Mouse (Mus musculus): ENCODE measurements around the gene Samd4.

Gene Samd4

GRCm38 (mm10) chr14:46882431-46883067, at the start of gene Samd4:
TSS of gene Samd4 (plus strand) at chr14:46882854.
- peak; percentile 90 for DNase-seq

DNA sequence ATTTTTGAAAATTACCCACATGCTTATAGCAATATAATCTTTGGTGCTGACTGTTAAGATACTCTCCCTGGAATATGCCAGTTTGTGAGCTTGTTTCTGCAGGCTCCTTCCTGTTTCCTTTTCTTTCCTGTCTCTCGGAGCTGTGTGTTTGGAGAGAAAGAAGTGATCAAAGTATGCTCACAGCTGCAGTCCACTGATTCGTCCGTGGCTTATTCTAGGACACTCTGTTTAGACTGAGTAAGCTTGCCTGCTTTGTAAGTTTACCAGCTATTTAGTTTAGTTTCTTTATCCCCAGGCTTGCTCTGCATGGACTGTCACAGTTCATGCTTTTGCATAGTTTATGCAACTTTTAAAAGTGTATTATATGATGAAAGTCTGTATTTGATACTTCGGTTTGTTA, 43.3 kb upstream of the Samd4 start:
- no peak for DNase-seq

- no peak for DNase-seq
Measured at GRCm38 (mm10) chr14:46845706-46846105, 36.9 kb upstream of the Samd4 start.

GRCm38 (mm10) chr14:46848063-46848590, 34.5 kb upstream of the Samd4 start:
- DNase-seq: no peak

GRCm38 (mm10) chr14:46848736-46849135, 33.9 kb upstream of the Samd4 start:
- DNase-seq: no peak

GRCm38 (mm10) chr14:46849769-46850168, 32.9 kb upstream of the Samd4 start:
- DNase-seq: no peak

DNA sequence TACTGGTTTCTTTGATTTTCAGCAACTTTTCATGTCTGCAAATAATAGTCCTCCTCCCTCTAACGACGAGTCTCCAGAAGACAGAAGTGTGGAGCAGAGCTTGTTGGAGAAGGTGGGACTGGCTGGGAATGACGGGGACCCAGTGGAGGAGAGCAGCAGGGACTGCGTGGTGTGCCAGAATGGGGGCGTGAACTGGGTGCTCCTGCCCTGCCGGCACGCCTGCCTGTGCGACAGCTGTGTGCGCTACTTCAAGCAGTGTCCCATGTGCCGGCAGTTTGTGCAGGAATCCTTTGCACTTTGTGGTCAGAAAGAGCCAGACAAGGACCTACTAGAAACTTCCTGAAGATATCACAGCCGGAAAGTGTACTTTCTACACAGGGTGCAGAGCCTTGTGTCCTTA, 29.0 kb upstream of the Samd4 start:
- no peak for DNase-seq

DNA sequence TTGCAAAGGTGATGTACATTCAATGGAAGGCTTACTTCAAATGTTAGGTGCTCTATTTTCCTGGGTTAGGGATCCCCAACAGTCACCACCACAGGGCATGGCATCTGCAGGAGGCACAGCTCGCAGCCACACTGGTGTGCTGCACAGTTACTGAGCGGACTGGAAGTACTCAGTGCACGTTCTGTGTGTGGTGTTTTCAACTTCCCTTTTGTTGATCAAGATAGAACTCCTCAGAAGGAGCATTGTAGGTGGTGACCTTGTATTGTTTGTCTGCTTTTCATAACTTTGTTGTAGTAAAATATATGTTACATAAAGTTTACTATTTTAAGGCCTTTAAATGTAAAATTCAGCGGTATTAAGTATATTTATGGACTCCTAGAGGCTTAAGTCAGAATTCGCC, 19.7 kb upstream of the Samd4 start:
- DNase-seq: no peak

DNA sequence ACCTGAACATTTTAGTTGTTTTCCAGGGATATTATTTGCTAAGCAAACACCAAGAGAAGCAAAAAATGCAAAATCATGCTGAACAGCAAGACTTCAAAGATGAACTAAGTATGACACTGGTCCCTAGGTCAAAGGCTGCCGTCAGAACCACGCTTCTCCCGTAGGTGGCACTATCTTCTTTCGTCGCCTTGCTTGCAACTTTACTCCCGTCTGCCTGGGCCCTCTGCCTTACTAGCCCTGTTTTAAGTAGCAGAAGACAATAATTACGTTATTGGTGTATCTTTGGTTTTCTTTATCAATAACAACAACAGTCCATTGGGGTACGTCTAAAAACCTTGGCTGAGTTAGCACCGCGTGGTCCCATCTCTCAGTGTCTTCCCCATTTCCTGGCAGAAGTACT, 1.7 kb upstream of the Samd4 start:
- DNase-seq: peak; percentile 82

GRCm38 (mm10) chr14:46881581-46882430, 848 bp upstream of the Samd4 start:
- DNase-seq: peak; percentile 64

- peak; percentile 82 for DNase-seq
Measured at GRCm38 (mm10) chr14:46883068-46883870, 615 bp downstream of the Samd4 start.

DNA sequence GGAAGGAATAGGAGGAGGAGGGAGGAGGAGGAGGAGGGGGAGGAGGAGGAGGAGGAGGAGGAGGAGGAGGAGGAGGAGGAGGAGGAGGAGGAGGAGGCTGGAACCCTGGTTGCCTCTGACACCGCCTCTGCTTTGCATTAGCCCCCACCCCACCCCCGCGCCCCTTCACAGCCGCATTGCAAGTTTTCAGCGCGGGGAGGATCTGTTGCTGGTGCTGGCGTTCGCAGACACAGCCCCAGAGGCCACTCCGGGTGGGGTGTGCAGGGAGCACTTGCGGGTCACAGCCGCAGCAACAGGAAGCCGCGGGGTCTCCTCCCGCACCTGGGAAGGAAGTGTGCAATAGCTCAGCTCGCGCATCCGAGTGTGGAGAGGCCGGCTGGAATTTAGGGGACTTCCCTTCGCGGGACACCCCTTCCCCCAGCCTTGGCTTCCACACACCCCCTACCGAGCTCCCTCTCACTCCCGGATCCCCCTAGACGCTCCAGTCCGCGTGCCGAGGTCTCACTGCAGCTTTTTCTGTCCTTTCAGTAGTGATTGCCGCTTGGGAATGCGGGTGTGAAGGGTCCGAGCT, 1.3 kb downstream of the Samd4 start:
- DNase-seq: peak; percentile 74

- peak; percentile 81 for DNase-seq
Measured at GRCm38 (mm10) chr14:46884701-46885428, 2.2 kb downstream of the Samd4 start.

DNA sequence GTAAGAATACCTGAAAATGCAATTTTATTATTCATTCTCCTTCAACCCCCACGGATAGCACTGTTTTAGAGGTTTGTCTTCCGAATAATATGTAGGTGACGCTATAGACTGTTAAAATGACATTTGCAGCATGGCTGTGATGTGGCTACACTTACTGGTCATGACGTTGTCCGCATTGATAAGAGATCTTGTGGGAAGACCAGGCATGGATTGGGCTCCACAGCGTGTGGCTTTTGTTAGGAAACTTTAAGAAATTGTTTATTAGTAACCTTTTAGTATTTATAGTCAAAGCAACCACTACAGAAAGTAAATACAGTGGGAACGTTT, 2.7 kb downstream of the Samd4 start:
- DNase-seq: no peak

- DNase-seq: peak; percentile 58
Measured at GRCm38 (mm10) chr14:46885891-46886301, 3.2 kb downstream of the Samd4 start.

GRCm38 (mm10) chr14:46889096-46889495, 6.4 kb downstream of the Samd4 start:
- no peak for DNase-seq

DNA sequence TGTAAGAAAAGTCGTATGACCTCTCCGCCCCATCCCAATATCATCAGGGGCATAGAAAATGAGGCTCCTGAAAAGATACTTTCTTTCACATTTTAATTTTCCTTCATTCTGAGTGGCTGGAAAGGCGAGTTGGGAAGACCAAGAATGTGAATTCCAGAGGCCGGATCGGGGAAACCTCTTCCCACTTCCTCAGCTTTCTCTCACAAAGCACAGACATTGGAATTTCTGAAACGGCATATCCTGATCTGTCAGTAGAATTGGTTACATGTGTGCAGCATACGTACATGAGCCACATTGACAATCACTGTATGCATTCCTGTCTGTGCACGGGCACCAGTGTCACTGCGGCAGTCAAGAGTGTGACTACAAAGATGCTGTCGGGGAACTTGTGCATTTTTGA, 11.3 kb downstream of the Samd4 start:
- no peak for DNase-seq

DNA sequence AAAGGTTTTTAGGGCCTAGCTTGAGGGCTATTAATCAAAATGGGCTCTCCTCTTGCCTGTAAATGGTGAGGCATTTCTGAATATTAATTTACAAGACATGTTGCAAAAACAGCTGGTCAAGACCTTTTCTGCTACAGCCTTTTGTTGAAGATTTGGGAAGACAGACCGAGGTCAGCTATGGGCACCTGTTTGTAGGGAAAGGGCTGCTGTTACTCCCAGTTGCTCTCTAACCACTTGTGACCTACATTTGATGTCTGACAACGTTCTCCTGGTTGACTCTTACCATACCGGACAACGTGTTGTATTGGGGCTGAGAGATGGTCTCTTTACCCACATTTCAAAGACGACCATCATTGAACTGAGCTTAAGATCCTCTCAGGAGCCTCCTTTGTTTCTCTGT, 15.3 kb downstream of the Samd4 start:
- DNase-seq: no peak

- DNase-seq: no peak
Measured at GRCm38 (mm10) chr14:46898626-46899025, 16.0 kb downstream of the Samd4 start.

DNA sequence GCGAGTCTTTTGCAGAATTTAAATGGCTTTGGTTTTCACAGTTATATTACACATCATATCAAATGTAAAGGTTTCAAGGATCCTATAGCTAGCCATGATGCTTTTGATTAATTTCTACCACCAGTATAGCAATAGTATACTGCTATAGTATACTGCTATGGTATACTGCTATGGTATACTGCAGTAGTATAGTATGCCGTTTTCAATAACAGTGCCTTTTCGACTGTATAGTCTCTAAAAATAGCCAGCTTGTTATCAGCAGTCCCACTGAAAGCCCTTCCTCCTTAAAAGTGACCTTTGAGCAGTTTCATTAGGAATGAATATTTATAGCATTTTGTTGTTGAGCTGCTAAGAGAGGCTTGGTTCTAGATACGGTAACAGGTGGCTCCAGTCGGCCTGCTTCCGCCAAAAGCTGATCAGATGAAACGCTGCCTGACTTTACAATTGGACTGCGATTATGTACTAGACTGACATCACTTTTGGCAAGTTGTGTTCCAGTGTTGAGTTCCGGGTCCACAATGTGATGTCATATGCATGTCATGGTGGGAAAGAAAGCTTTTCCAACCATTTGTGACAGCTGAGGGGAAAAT, 19.9 kb downstream of the Samd4 start:
- no peak for DNase-seq

- no peak for DNase-seq
Measured at GRCm38 (mm10) chr14:46904276-46904675, 21.6 kb downstream of the Samd4 start.

- DNase-seq: no peak
Measured at GRCm38 (mm10) chr14:46908858-46909257, 26.2 kb downstream of the Samd4 start.
